Mouse (Mus musculus): ENCODE data around the gene Srp68.

GRCm38 (mm10) chr11:116221931-116222739 lies 51.9 kb downstream of the Srp68 start:
- no peak for TF ChIP-seq CEBPB (IDR thresholded peaks at IDR 0.05; ENCODE audit: insufficient read depth, poor library complexity, severe bottlenecking)
- no peak for TF ChIP-seq POLR2A (IDR thresholded peaks at IDR 0.05; ENCODE audit: insufficient read length, low read depth)
- TF ChIP-seq USF1 (IDR thresholded peaks at IDR 0.05; ENCODE audit: low read depth) = no peak
- TF ChIP-seq MAX (IDR thresholded peaks at IDR 0.05; ENCODE audit: low read depth) = no peak
- TF ChIP-seq POLR2AphosphoS2 (IDR thresholded peaks at IDR 0.05; ENCODE audit: insufficient read length, low read depth) = no peak
- TF ChIP-seq REST (IDR thresholded peaks at IDR 0.05; ENCODE audit: insufficient read depth, insufficient read length) = no peak
- no peak for TF ChIP-seq SRF (IDR thresholded peaks at IDR 0.05; ENCODE audit: control insufficient read depth, insufficient read length, low read depth)
- no peak for TF ChIP-seq MYOD1 (IDR thresholded peaks at IDR 0.05; ENCODE audit: control insufficient read depth in 1 of 3, insufficient read length in 2 of 3, low read depth in 2 of 3)
- no peak for TF ChIP-seq TCF12 (IDR thresholded peaks at IDR 0.05; ENCODE audit: insufficient read depth, poor library complexity, severe bottlenecking)
